Mouse (Mus musculus): ENCODE results near the gene Abtb2.

DNA sequence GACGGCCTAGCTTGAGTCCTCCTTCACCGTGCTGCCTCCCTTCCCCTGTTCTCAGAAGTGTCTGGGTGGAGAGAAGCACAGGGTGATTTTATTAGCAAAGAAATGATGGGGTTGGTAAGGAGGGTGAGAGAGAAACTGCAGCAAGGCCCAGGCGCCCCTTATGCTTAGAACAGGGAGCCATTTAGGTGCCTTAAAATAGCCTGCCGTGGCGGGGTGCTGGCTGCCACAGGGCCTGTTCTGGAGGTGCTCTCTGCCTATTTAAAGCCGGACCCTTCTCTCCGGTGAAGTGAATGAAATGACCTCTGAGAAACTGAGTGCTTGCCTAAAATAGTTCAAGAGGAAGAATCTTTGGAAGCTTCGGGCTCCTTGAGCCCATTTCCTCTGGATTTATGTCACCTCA lies 14.6 kb downstream of the Abtb2 start:
- TF ChIP-seq CTCF (IDR thresholded peaks at IDR 0.05; ENCODE audit: low read depth), result no peak
- no peak for TF ChIP-seq EP300 (IDR thresholded peaks at IDR 0.05; ENCODE audit: low read depth)
